Mouse (Mus musculus): Measurements from ENCODE around the gene Ercc4. TPM values are rescaled to one million over a fixed set of nuclear protein-coding genes. Genes with fewer than 3 reads are reported as not detected.

Ercc4 gene
- polyA plus RNA-seq, 1 experiment from 2014 or later: 7.0 TPM

DNA sequence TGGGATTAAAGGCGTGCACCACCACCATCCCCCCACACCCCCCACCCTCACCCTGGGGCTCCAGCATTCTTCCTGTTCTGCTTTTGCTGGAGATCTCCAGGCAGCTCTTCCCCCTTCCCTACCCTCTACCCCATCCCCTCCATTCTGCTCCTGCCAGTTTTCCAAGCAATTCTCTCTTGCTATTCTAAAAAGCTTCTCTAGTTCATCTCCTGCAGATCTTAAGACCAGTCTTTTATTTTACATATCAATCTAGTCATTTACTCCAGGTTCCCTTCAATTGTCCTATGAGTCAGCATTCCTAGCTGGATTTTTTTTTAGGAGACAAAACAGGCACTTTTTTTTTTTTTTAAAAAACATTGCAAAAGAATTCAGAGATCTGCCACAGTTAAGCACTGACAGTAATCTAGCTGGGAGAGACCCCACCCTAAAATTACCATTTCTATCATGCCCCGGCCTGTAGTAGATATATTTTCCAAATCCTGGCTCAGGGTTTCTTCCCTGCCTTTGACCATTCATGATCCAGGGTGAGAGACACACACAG lies 9.3 kb downstream of the Ercc4 start:
- Histone ChIP-seq H3K9ac (no peak overlapping the region), H3K4me2 (no peak overlapping the region), H3K4me3 (no peak overlapping the region), H3K4me1 (replicated peaks) (no peaks in the 10 kb centered on the region), H3K27me3 (no peaks in the 10 kb centered on the region), H3K27ac (no peak overlapping the region), H3K9me3 (replicated peaks) (no peaks in the 10 kb centered on the region), H3K36me3 (peaks cover 31% of the 10 kb centered on the region)
- ATAC-seq (replicated peaks; ENCODE audit: insufficient number of reproducible peaks, insufficient read depth, low FRiP score, low read depth): no peak
- WGBS: 82% methylated on average over 2 of the region's 2 CpGs

DNA sequence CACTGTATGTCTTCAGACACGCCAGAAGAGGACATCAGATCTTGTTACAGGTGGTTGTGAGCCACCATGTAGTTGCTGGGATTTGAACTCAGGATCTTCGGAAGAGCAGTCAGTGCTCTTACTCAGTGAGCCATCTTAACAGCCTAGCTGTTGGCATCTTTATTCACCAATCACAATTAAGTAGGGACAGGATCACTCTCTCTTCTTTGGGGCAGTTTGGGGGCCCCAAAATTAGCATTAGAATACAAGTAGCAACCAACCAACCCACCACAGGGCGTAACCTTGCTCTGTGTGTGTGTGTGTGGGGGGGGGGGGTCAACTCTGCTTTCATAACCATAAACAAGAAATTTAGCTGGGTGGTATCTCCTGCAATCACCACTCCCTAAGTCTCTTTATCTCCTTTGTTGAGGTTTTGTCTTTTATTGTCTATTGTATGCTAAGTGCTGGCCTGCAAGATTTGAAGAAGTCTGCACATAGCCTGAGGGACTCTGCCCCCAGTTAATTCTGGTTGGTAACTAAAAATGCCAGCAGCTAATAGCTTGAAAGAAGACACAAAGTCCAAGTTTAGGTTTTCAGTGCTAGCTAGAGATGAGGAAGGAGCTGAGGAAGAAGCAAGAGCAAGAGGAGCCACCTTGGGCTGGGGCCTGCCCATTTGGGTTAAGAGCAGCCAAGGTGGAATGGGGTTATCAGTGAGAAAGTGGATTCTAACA lies 10.3 kb downstream of the Ercc4 start:
- no peaks in the 10 kb centered on the region for H3K4me1 ChIP-seq (replicated peaks)
- no peaks in the 10 kb centered on the region for H3K27me3 ChIP-seq
- H3K4me3 ChIP-seq: no peak overlapping the region
- ATAC-seq (replicated peaks; ENCODE audit: insufficient number of reproducible peaks, insufficient read depth, low FRiP score, low read depth): no peak
- H3K9ac ChIP-seq: no peak overlapping the region
- no peaks in the 10 kb centered on the region for H3K9me3 ChIP-seq (replicated peaks)
- H3K27ac ChIP-seq: no peak overlapping the region
- WGBS: 90% methylated on average over 3 of the region's 3 CpGs
- H3K4me2 ChIP-seq: no peak overlapping the region
- H3K36me3 ChIP-seq: peaks cover 32% of the 10 kb centered on the region

DNA sequence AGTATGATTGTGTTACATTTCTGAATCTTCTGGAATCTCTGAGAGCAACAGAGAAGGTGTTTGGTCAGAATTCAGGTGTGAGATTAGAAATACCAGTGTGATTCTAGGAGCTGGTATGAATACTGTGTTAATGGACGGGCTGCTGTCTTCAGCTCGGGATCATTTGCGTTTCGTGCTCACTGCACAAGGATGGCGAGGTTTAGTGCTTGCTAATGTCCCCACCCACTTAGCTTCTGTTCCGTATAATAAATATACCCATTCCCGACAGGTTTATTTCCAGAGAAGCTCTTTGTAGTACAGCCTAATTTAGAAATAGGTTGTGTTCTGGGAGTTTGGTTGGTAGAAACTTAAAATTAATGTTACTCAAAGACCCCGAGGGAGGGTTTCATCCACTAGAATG lies 15.9 kb downstream of the Ercc4 start:
- WGBS: 89% methylated on average over 8 of the region's 8 CpGs
- no peak overlapping the region for H3K9ac ChIP-seq
- H3K9me3 ChIP-seq (replicated peaks): no peaks in the 10 kb centered on the region
- no peak overlapping the region for H3K4me3 ChIP-seq
- no peaks in the 10 kb centered on the region for H3K4me1 ChIP-seq (replicated peaks)
- no peaks in the 10 kb centered on the region for H3K27me3 ChIP-seq
- ATAC-seq (replicated peaks; ENCODE audit: insufficient number of reproducible peaks, insufficient read depth, low FRiP score, low read depth): no peak
- H3K36me3 ChIP-seq: peaks cover 67% of the 10 kb centered on the region
- H3K27ac ChIP-seq: no peak overlapping the region
- no peak overlapping the region for H3K4me2 ChIP-seq

DNA sequence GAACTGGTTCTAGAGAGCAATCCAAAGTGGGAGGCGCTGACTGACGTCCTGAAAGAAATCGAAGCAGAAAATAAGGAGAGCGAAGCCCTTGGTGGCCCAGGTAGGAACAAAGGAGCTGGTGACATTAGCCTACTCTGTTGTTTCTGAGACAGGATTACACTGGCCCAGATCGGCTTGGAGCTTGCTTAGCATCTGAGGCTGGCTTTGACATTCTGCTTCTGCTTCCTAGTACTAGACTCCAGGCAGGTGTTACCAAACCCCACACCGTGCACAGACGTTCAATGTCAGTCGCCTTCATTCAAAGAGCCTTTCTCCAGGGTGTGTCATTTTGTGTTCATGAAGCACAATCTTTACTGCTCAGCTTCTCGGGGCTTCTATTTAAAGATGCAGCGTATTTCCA lies 18.1 kb downstream of the Ercc4 start:
- peaks cover 75% of the 10 kb centered on the region for H3K36me3 ChIP-seq
- 92% methylated on average over 10 of the region's 10 CpGs for WGBS
- ATAC-seq (replicated peaks; ENCODE audit: insufficient number of reproducible peaks, insufficient read depth, low FRiP score, low read depth): no peak

DNA sequence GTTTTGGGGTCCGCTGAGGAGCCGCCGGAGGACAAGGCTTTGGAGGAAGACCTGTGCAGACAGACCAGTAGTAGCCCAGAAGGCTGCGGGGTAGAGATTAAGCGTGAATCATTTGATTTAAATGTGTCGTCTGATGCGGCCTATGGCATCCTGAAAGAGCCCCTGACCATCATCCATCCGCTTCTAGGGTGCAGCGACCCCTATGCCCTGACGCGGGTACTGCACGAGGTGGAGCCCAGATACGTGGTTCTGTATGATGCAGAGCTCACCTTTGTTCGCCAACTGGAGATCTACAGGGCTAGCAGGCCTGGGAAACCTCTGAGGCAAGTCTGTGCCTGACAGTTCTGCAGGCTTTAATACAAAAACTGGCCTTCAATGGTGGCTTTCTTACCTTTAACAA lies 20.9 kb downstream of the Ercc4 start:
- H3K36me3 ChIP-seq: peaks cover 57% of the 10 kb centered on the region
- 46% methylated on average over 14 of the region's 14 CpGs for WGBS
- H3K4me2 ChIP-seq: no peak overlapping the region
- H3K27ac ChIP-seq: no peak overlapping the region
- no peak overlapping the region for H3K9ac ChIP-seq
- H3K4me1 ChIP-seq (replicated peaks): no peaks in the 10 kb centered on the region
- H3K9me3 ChIP-seq (replicated peaks): no peaks in the 10 kb centered on the region
- no peaks in the 10 kb centered on the region for H3K27me3 ChIP-seq
- H3K4me3 ChIP-seq: no peak overlapping the region
- no peak for ATAC-seq (replicated peaks; ENCODE audit: insufficient number of reproducible peaks, insufficient read depth, low FRiP score, low read depth)

More for the DNA sequence above, 18.1 kb downstream of the Ercc4 start:
- Histone ChIP-seq H3K4me2 (no peak overlapping the region), H3K4me3 (no peak overlapping the region), H3K4me1 (replicated peaks) (no peaks in the 10 kb centered on the region), H3K9ac (no peak overlapping the region), H3K9me3 (replicated peaks) (no peaks in the 10 kb centered on the region), H3K27me3 (no peaks in the 10 kb centered on the region), H3K27ac (no peak overlapping the region)

DNA sequence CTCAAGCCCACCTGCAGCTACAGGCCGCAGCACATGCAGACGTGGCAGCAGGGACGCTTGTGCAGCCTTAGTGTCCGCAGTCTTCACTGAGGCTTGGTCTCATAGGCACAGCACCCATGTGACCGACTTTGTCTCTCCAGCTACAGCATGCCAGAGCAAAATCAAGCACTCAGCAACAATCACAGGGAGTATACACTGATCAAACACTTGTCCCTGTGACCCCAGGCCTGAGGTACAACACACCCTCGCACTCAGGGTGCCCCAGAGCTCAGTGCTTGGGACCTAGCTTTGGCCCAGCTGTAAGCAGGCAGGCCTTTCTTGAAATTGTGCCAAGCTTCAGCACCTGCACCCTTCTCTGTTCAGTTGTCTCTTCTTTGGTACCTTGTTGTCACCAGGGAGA lies 31.7 kb downstream of the Ercc4 start:
- ATAC-seq (replicated peaks; ENCODE audit: insufficient number of reproducible peaks, insufficient read depth, low FRiP score, low read depth): no peak
- H3K4me3 ChIP-seq: no peak overlapping the region
- H3K4me1 ChIP-seq (replicated peaks): no peaks in the 10 kb centered on the region
- WGBS: 87% methylated on average over 6 of the region's 6 CpGs
- H3K27ac ChIP-seq: no peak overlapping the region
- H3K36me3 ChIP-seq: peaks cover 12% of the 10 kb centered on the region; the same call in 1 of the 2 replicates
- no peaks in the 10 kb centered on the region for H3K27me3 ChIP-seq
- H3K9me3 ChIP-seq (replicated peaks): no peaks in the 10 kb centered on the region
- no peak overlapping the region for H3K4me2 ChIP-seq
- no peak overlapping the region for H3K9ac ChIP-seq

DNA sequence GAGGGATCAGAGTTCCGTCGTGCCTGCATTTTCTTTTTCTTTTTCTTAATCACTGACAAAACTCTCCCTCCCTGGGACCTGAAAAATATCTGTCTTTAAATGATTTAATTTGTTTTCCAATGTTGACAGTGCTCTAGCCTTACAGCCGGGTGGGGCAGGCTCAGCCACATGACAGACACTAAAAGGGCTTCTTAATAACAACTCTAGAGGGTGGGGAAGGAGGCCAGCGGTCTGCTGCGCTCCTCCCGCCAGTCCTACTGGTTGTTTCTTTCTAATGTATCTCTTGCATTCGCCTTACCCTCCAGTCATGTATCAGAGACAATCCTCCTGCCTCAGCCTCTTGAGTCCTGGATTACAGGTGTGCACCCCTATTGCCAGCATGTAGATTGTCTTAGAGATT lies 34.4 kb downstream of the Ercc4 start:
- Histone ChIP-seq H3K9me3 (replicated peaks) (no peaks in the 10 kb centered on the region), H3K36me3 (peaks cover 33% of the 10 kb centered on the region), H3K4me1 (replicated peaks) (no peaks in the 10 kb centered on the region), H3K4me3 (no peak overlapping the region), H3K9ac (no peak overlapping the region), H3K27ac (no peak overlapping the region), H3K4me2 (no peak overlapping the region), H3K27me3 (no peaks in the 10 kb centered on the region)
- 90% methylated on average over 7 of the region's 7 CpGs for WGBS
- ATAC-seq (replicated peaks; ENCODE audit: insufficient number of reproducible peaks, insufficient read depth, low FRiP score, low read depth): no peak

DNA sequence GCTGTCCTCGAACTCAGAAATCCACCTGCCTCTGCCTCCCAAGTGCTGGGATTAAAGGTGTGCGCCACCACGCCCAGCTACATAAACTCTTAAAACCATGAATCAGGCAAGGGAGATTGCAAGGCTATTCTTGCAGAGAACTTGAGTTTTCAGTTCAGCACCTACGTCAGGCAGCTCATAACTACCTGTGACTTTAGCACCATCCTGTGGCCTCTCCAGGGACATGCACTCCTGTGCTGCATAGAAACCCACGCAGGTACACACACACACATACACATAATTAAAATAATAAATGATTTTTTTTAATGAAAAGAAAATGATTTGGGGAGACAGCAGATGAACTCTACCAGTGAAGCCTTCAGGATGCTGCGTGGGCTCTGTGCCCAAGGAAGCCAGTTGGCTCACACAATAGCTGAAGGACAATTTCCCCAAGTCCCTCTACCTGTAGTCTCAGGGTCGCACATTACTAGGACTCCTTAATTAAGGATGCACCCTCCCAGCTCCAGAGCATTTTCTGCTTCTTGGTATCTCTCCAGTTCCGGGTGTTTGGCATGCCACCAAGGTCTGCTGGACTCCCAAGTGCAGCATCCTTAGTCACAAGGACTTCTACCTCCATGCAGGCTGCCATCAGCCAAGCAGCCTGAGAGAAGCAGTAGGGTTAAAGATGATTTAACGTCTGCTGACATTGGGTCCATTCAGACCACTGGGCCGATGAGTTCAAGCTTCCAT lies 35.4 kb downstream of the Ercc4 start:
- Histone ChIP-seq H3K4me1 (replicated peaks) (no peaks in the 10 kb centered on the region), H3K4me2 (no peak overlapping the region), H3K27me3 (no peaks in the 10 kb centered on the region), H3K36me3 (peaks cover 40% of the 10 kb centered on the region), H3K27ac (no peak overlapping the region), H3K4me3 (no peak overlapping the region), H3K9ac (no peak overlapping the region), H3K9me3 (replicated peaks) (no peaks in the 10 kb centered on the region)
- no peak for ATAC-seq (replicated peaks; ENCODE audit: insufficient number of reproducible peaks, insufficient read depth, low FRiP score, low read depth)
- WGBS: 84% methylated on average over 10 of the region's 10 CpGs

DNA sequence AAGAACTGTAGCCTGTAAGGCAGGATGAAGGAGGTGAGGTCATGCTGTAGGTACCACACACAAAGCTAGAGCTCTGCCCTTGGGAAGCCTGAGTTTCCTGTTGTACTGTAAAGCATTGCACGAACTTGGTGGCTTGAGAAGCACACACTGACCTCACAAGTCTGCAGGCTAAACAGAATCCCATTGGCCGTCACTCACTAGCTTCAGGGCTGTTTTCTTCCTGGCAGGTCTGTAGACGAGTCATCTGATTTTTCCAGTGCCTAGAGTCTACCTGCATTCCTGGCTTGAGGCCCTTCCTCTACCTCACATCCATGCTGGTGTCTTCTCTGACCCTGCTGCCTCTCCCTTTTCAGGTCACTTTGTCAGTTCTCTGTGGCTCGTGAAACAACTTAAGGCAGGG lies 36.7 kb downstream of the Ercc4 start:
- H3K9me3 ChIP-seq (replicated peaks): no peaks in the 10 kb centered on the region
- H3K36me3 ChIP-seq: peaks cover 40% of the 10 kb centered on the region
- no peaks in the 10 kb centered on the region for H3K4me1 ChIP-seq (replicated peaks)
- no peak overlapping the region for H3K9ac ChIP-seq
- H3K27me3 ChIP-seq: no peaks in the 10 kb centered on the region
- no peak overlapping the region for H3K27ac ChIP-seq
- H3K4me3 ChIP-seq: no peak overlapping the region
- H3K4me2 ChIP-seq: no peak overlapping the region
- no peak for ATAC-seq (replicated peaks; ENCODE audit: insufficient number of reproducible peaks, insufficient read depth, low FRiP score, low read depth)
- WGBS: 79% methylated on average over 4 of the region's 4 CpGs

DNA sequence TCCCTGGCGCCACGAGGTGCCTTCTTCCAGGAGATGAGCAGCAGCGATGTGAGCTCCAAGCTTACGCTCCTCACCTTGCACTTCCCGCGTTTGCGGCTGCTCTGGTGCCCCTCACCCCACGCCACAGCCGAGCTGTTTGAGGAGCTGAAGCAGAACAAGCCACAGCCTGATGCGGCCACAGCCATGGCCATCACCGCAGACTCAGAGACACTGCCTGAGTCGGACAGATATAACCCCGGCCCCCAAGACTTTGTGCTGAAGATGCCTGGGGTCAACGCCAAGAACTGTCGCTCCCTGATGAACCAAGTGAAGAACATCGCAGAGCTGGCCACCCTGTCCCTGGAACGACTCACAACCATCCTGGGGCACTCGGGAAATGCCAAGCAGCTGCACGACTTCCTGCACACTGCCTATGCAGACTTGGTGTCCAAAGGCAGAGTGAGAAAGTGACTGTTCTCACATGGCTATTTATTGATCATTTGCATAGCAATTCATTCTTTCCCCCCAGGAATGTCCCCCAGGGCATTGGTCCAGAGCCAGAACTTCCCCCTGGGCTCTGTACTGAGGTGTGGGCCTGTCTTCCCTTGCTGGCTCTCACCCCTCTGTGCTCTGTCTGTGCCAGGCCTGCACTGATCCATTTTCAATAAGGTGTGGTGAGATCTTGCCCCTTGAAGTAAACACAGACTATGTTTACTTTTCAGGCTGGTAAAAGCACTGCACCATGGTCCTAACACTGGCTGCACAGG lies 38.5 kb downstream of the Ercc4 start:
- H3K9me3 ChIP-seq (replicated peaks): no peaks in the 10 kb centered on the region
- no peaks in the 10 kb centered on the region for H3K27me3 ChIP-seq
- no peak overlapping the region for H3K9ac ChIP-seq
- peaks cover 40% of the 10 kb centered on the region for H3K36me3 ChIP-seq
- no peak overlapping the region for H3K27ac ChIP-seq
- no peak overlapping the region for H3K4me2 ChIP-seq
- no peaks in the 10 kb centered on the region for H3K4me1 ChIP-seq (replicated peaks)
- WGBS: 80% methylated on average over 19 of the region's 19 CpGs
- H3K4me3 ChIP-seq: no peak overlapping the region
- no peak for ATAC-seq (replicated peaks; ENCODE audit: insufficient number of reproducible peaks, insufficient read depth, low FRiP score, low read depth)

DNA sequence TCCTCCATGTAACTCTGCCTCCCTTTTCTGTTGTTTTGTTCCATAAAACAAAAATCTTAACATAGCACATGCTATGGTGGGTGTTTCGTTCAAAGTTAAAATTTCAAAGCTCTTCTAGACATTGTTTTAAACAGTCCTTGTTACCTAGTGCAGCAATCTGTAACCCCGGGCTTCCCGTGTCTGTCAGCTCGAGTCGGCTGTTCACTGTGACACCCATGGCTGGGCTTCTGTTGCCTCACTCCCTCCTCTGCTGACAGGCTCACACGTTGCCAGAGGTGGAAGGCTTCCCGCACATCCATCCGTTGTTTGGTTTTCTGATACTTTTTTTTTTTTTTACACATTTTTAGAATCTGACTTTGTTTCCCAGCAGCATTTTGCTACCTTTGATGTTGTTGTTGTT lies 40.5 kb downstream of the Ercc4 start:
- 83% methylated on average over 8 of the region's 8 CpGs for WGBS
- no peak overlapping the region for H3K4me3 ChIP-seq
- H3K4me2 ChIP-seq: no peak overlapping the region
- no peak overlapping the region for H3K27ac ChIP-seq
- no peak overlapping the region for H3K9ac ChIP-seq
- no peaks in the 10 kb centered on the region for H3K4me1 ChIP-seq (replicated peaks)
- no peak for ATAC-seq (replicated peaks; ENCODE audit: insufficient number of reproducible peaks, insufficient read depth, low FRiP score, low read depth)
- H3K36me3 ChIP-seq: peaks cover 35% of the 10 kb centered on the region
- H3K27me3 ChIP-seq: no peaks in the 10 kb centered on the region
- H3K9me3 ChIP-seq (replicated peaks): no peaks in the 10 kb centered on the region

Data from heart, embryonic 15.5 days (tissue).